Mouse (Mus musculus) macrophage (primary cell): ENCODE results near the gene Fam217a. TPM values are rescaled to one million over a fixed set of nuclear protein-coding genes. Genes with fewer than 3 reads are reported as not detected.
A peak's percentile ranks its signal among the peaks of the same experiment; 100 is the strongest.
"Not testable (repeated sequence)": the region's sequence is repeated elsewhere in the genome, so short reads cannot be mapped to it uniquely, and the experiment has no call there.

Experiments
- H3K27ac ChIP-seq: fragments of 350-480 bp; formaldehyde crosslinking; 2 replicates; pipeline ENCODE4 v1.9.0; 2021
- H3K36me3 ChIP-seq: fragments of 350-480 bp; formaldehyde crosslinking; 2 replicates; pipeline ENCODE4 v1.9.0; 2021; ENCODE audit errors: inconsistent target
- H3K4me3 ChIP-seq: fragments of 350-480 bp; formaldehyde crosslinking; 2 replicates; pipeline ENCODE4 v1.9.0; 2021; ENCODE audit errors: inconsistent target
- H3K79me2 ChIP-seq: fragments of 350-480 bp; formaldehyde crosslinking; 2 replicates; pipeline ENCODE4 v1.9.0; 2021; ENCODE audit errors: inconsistent target
- WGBS: methylation state at CpG from one replicate; pipeline ENCODE4 v1.1.7; 2026; ENCODE audit warnings: inconsistent platforms; ENCODE audit not compliant: missing documents; 5-methylcytosine and 5-hydroxymethylcytosine counted together
- polyA plus RNA-seq: library from polyadenylated mRNA; stranded (reverse); fragments of 250-400 nt; gene quantifications from 3 replicates; pipeline ENCODE4 v1.2.4, GENCODE M21; 2018; ENCODE audit warnings: inconsistent platforms
- total RNA-seq, 78 experiments: library from RNA; depleted of rRNA; stranded (reverse); fragments of 250-400 nt; gene quantifications; 1 replicate in 9 of 78; 2 replicates in 24 of 78; 3 replicates in 43 of 78; 4 replicates in 2 of 78; pipeline ENCODE4 v1.2.4; 2018; ENCODE audit warnings: inconsistent platforms in 56 of 78

Gene Fam217a
- total RNA-seq (2018; cell fraction: chromatin; rRNA removed): not detected
- total RNA-seq (2018; cell fraction: cytosol; rRNA removed): not detected
- total RNA-seq (2018; cell fraction: nucleus; rRNA removed): not detected
- polyA plus RNA-seq: not detected in 3 replicates

GRCm38 (mm10) chr13:34924210-34924609, at the start of gene Fam217a, which contains the start of gene 4933417A18Rik:
Gene Fam217a (minus strand): TSS chr13:34924310.
Gene 4933417A18Rik (plus strand): TSS chr13:34924409.
- WGBS: 92% methylated on average over 4 of the region's 4 CpGs

GRCm38 (mm10) chr13:34973770-34974169, 49.7 kb upstream of the Fam217a start:
- Histone ChIP-seq H3K27ac (no peak overlapping the region), H3K36me3 (peaks cover 19% of the 10 kb centered on the region; the same call in 1 of the 2 replicates), H3K79me2 (no peaks in the 10 kb centered on the region), H3K4me3 (no peak overlapping the region)
- 33% methylated on average over 1 of the region's 1 CpGs for WGBS

More at GRCm38 (mm10) chr13:34924210-34924609, at the start of gene Fam217a, which contains the start of gene 4933417A18Rik:
- H3K4me3 ChIP-seq: no peak within 1 kb of the TSS
- no peak within 1 kb of the TSS for H3K27ac ChIP-seq
- H3K79me2 ChIP-seq: no peaks in the 10 kb centered on the region
- no peaks in the 10 kb centered on the region for H3K36me3 ChIP-seq

DNA sequence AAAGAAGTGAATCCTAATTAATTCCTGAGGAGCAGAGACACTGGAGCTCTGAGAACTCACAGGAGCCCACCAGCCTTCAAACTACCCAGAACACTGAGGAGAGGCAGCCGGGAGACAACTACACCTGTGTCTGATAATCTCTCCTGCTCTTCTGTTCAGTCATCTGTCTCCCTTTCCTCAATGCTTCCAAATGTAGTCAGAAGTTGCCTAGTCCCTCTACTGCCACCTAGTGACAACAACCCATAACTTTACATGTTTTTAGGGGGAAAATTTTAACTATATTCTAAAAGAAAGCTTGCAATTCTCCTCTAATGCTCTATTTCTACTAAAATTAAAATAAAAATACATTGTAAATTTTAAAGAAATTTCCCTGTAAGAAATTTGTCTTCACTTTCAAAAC, 49.0 kb upstream of the Fam217a start:
- 50% methylated on average over 1 of the region's 1 CpGs for WGBS

DNA sequence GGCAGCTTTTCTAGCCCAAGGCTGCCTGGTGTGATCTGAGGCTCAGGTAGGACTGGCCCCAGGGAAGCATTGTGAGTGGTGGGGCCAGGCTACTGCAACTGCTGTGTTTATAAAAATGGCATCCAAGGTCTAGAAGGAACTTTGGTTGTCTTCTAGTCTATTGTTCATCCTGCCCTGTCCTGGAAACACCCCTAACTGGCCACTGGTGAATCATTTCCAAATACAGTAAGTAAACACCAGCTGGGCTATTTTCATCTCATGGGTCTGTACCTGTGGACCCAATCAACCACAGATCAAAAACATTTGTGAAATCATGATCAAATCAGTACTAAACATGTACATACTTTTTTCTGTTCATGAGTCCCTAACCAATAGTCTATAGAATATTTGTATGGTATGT, 48.3 kb upstream of the Fam217a start:
- H3K4me3 ChIP-seq: not testable (repeated sequence)

More for the DNA sequence above, 49.0 kb upstream of the Fam217a start:
- H3K27ac ChIP-seq: no peak overlapping the region
- no peaks in the 10 kb centered on the region for H3K79me2 ChIP-seq
- H3K4me3 ChIP-seq: no peak overlapping the region
- H3K36me3 ChIP-seq: peaks cover 13% of the 10 kb centered on the region; the same call in 1 of the 2 replicates

GRCm38 (mm10) chr13:34965647-34966046, 41.5 kb upstream of the Fam217a start:
- H3K27ac ChIP-seq, H3K79me2 ChIP-seq, H3K4me3 ChIP-seq, H3K36me3 ChIP-seq: not testable (repeated sequence)
- 89% methylated on average over 7 of the region's 9 CpGs for WGBS

More for the DNA sequence above, 48.3 kb upstream of the Fam217a start:
- not testable (repeated sequence) for H3K79me2 ChIP-seq, H3K27ac ChIP-seq, H3K36me3 ChIP-seq

GRCm38 (mm10) chr13:34964866-34965265, 40.8 kb upstream of the Fam217a start:
- no peak overlapping the region for H3K4me3 ChIP-seq
- WGBS: 3% methylated on average over 5 of the region's 5 CpGs
- no peak overlapping the region for H3K27ac ChIP-seq
- H3K79me2 ChIP-seq: no peaks in the 10 kb centered on the region
- no peaks in the 10 kb centered on the region for H3K36me3 ChIP-seq

DNA sequence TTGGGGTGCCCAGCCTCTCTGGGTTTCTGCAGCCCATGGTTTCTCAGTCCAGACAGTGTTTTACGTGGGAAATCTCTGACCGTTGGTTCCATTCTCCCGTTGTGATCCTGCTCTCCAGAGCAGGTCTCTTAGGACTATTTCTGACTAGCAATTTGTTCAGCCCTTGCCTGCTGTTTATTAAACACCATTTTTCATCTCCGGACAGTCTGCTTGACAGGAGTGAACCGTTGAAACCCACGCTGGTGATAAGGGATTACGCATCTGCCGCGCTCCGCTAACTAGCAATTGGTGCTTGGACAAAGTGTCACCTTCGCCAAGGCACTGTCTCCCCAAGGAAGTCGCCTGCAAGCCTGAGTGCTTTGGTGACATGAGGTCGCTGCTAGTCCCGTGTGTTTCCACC, 40.3 kb upstream of the Fam217a start:
- Histone ChIP-seq H3K27ac (no peak overlapping the region), H3K4me3 (no peak overlapping the region), H3K79me2 (no peaks in the 10 kb centered on the region), H3K36me3 (no peaks in the 10 kb centered on the region)
- WGBS: 10% methylated on average over 14 of the region's 14 CpGs

GRCm38 (mm10) chr13:34963511-34964397, 39.6 kb upstream of the Fam217a start, which contains the start of gene Eci3:
Gene Eci3 (minus strand): TSS chr13:34963810.
- no peak within 1 kb of the TSS for H3K27ac ChIP-seq
- H3K4me3 ChIP-seq: peak within 1 kb of the TSS; percentile 4; the same call in 1 of the 2 replicates
- H3K79me2 ChIP-seq: no peaks in the 10 kb centered on the region
- no peaks in the 10 kb centered on the region for H3K36me3 ChIP-seq
- WGBS: 12% methylated on average over 30 of the region's 32 CpGs

GRCm38 (mm10) chr13:34960996-34961770, 37.1 kb upstream of the Fam217a start:
- no peaks in the 10 kb centered on the region for H3K79me2 ChIP-seq
- no peak overlapping the region for H3K27ac ChIP-seq
- no peaks in the 10 kb centered on the region for H3K36me3 ChIP-seq
- 95% methylated on average over 4 of the region's 4 CpGs for WGBS
- no peak overlapping the region for H3K4me3 ChIP-seq

GRCm38 (mm10) chr13:34958158-34958557, 34.0 kb upstream of the Fam217a start:
- H3K27ac ChIP-seq, H3K79me2 ChIP-seq, H3K36me3 ChIP-seq, H3K4me3 ChIP-seq: not testable (repeated sequence)
- 93% methylated on average over 3 of the region's 3 CpGs for WGBS

DNA sequence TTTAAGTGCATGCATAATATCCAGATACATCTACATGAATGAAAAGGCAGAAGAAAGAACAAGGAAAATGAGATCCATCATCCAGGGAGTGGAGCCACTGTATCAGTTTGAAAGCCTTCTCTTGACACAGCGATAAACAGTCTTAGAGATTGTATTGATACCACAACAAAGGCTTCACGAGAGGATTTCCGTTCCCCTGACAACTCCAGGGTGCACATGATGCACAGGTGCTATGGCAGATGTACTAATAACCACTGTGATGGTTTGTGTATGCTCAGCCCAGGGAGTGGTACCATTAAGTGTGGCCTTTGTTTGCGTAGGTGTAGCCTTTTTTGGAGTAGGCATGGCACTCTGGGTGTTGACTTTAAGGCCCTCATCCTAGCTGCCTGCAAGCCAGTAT, 32.8 kb upstream of the Fam217a start:
- Histone ChIP-seq H3K79me2 (no peaks in the 10 kb centered on the region), H3K27ac (no peak overlapping the region), H3K4me3 (no peak overlapping the region), H3K36me3 (no peaks in the 10 kb centered on the region)
- WGBS: 100% methylated on average over 4 of the region's 4 CpGs

GRCm38 (mm10) chr13:34951437-34951836, 27.3 kb upstream of the Fam217a start:
- not testable (repeated sequence) for H3K36me3 ChIP-seq, H3K79me2 ChIP-seq, H3K27ac ChIP-seq, H3K4me3 ChIP-seq
- 39% methylated on average over 2 of the region's 2 CpGs for WGBS

DNA sequence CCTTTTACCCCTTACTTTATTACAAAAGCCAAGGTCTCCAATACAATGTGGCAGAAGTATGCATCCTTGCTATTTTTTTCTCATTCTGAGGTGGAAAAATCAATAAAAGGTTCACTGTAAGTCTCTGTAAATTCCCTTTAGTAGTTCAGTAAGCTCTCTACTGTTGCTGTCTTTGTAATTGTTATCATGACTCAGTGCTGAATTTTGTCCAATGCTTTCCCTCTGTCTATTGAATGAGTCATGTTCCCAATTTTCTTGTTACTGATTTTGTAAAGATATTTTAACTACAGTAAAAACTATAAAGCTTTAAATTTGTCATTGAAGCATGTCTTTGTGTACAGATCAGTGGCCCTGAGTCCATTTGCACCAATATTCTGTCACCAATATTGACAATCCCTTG, 18.3 kb upstream of the Fam217a start:
- H3K27ac ChIP-seq: no peak overlapping the region
- H3K36me3 ChIP-seq: no peaks in the 10 kb centered on the region
- no peak overlapping the region for H3K4me3 ChIP-seq
- H3K79me2 ChIP-seq: no peaks in the 10 kb centered on the region

DNA sequence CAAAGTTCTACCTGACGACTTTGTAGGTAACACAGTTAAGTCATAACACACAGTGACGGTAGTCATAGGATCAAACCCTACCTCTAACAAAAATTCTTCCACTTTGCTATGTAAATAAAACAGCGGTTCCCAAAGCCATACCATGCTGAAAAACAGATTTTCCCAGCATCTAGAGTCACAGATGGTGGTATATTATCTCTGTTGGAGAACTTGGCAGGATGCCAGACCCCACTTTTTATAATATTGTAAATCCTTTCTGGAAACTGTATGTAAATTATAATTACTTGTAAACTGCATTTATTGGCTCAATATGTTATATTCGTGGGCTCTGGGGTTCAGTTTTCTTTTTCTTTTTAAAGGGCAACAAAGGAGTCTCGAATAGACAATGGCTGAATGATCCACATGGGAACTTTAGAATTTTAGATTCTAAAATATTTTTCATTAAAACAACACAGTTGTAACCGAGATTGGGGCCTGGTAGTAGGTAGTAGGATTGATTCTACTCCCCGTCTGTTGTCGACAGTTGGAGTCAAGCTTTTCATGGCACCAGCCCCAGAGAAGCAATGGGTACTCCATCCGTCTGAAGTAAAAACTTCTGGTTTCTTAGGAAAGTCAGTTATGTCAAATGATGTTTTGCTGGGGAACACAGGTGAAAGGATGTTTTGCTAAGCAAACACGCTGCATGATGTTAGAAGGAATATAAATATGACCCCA, 11.0 kb upstream of the Fam217a start:
- Histone ChIP-seq H3K27ac (no peak overlapping the region), H3K79me2 (no peaks in the 10 kb centered on the region), H3K36me3 (no peaks in the 10 kb centered on the region), H3K4me3 (no peak overlapping the region)
- 92% methylated on average over 10 of the region's 10 CpGs for WGBS
